Mouse (Mus musculus): ENCODE measurements around the gene Rrp15. TPM values are rescaled to one million over a fixed set of nuclear protein-coding genes. Genes with fewer than 3 reads are reported as not detected.
A peak's percentile ranks its signal among the peaks of the same experiment; 100 is the strongest.
"Not testable (repeated sequence)": the region's sequence is repeated elsewhere in the genome, so short reads cannot be mapped to it uniquely, and the experiment has no call there.

The Rrp15 gene
- polyA plus RNA-seq (2015; fragmentation: Nextera tagmentation; extraction: Ambion mirVana): 29.8 and 40.3 TPM in 2 replicates

- Histone ChIP-seq H3K27ac (replicated peaks) (peak within 1 kb of the TSS; percentile 89), H3K9me3 (replicated peaks) (no peaks in the 10 kb centered on the region), H3K4me3 (replicated peaks) (peak within 1 kb of the TSS; percentile 76), H3K27me3 (replicated peaks) (no peaks in the 10 kb centered on the region), H3K36me3 (no peaks in the 10 kb centered on the region), H3K4me1 (peaks cover 22% of the 10 kb centered on the region), H3K4me2 (peak within 1 kb of the TSS; percentile 83), H3K9ac (replicated peaks) (peak within 1 kb of the TSS; percentile 80)
- WGBS: 0% methylated on average over 46 of the region's 46 CpGs
- ATAC-seq (ENCODE audit: low FRiP score): peak; percentile 90
These were observed at the start of gene Rrp15 for GRCm38 (mm10) chr1:186748724-186749653. TSS of gene Rrp15 (minus strand) at chr1:186749358.

GRCm38 (mm10) chr1:186797991-186798390 lies 48.8 kb upstream of the Rrp15 start:
- 19% methylated on average over 6 of the region's 6 CpGs for WGBS
- H3K9ac ChIP-seq (replicated peaks): no peak overlapping the region
- no peaks in the 10 kb centered on the region for H3K9me3 ChIP-seq (replicated peaks)
- ATAC-seq (ENCODE audit: low FRiP score): no peak
- no peak overlapping the region for H3K27ac ChIP-seq (replicated peaks)
- no peaks in the 10 kb centered on the region for H3K4me1 ChIP-seq
- H3K4me3 ChIP-seq (replicated peaks): no peak overlapping the region
- no peak overlapping the region for H3K4me2 ChIP-seq
- H3K36me3 ChIP-seq: no peaks in the 10 kb centered on the region
- H3K27me3 ChIP-seq (replicated peaks): no peaks in the 10 kb centered on the region

- 89% methylated on average over 4 of the region's 4 CpGs for WGBS
- ATAC-seq (ENCODE audit: low FRiP score): no peak
- H3K27ac ChIP-seq (replicated peaks): no peak overlapping the region
- H3K4me2 ChIP-seq: no peak overlapping the region
- no peaks in the 10 kb centered on the region for H3K27me3 ChIP-seq (replicated peaks)
- H3K9ac ChIP-seq (replicated peaks): no peak overlapping the region
- H3K4me1 ChIP-seq: no peaks in the 10 kb centered on the region
- no peak overlapping the region for H3K4me3 ChIP-seq (replicated peaks)
- H3K36me3 ChIP-seq: no peaks in the 10 kb centered on the region
- H3K9me3 ChIP-seq (replicated peaks): no peaks in the 10 kb centered on the region
These were observed 36.2 kb upstream of the Rrp15 start for GRCm38 (mm10) chr1:186785359-186785758.

- no peak overlapping the region for H3K27ac ChIP-seq (replicated peaks)
- H3K4me3 ChIP-seq (replicated peaks): no peak overlapping the region
- no peaks in the 10 kb centered on the region for H3K9me3 ChIP-seq (replicated peaks)
- H3K4me1 ChIP-seq: no peaks in the 10 kb centered on the region
- no peak overlapping the region for H3K4me2 ChIP-seq
- no peak overlapping the region for H3K9ac ChIP-seq (replicated peaks)
- 84% methylated on average over 2 of the region's 2 CpGs for WGBS
- no peak for ATAC-seq (ENCODE audit: low FRiP score)
- no peaks in the 10 kb centered on the region for H3K27me3 ChIP-seq (replicated peaks)
- no peaks in the 10 kb centered on the region for H3K36me3 ChIP-seq
These were observed 31.7 kb upstream of the Rrp15 start for GRCm38 (mm10) chr1:186780826-186781225.

- no peak overlapping the region for H3K4me2 ChIP-seq
- H3K4me1 ChIP-seq: no peaks in the 10 kb centered on the region
- no peak overlapping the region for H3K27ac ChIP-seq (replicated peaks)
- no peaks in the 10 kb centered on the region for H3K9me3 ChIP-seq (replicated peaks)
- H3K27me3 ChIP-seq (replicated peaks): no peaks in the 10 kb centered on the region
- 80% methylated on average over 3 of the region's 3 CpGs for WGBS
- H3K4me3 ChIP-seq (replicated peaks): no peak overlapping the region
- H3K9ac ChIP-seq (replicated peaks): no peak overlapping the region
- no peak for ATAC-seq (ENCODE audit: low FRiP score)
- H3K36me3 ChIP-seq: no peaks in the 10 kb centered on the region
These were observed 24.0 kb upstream of the Rrp15 start for GRCm38 (mm10) chr1:186773124-186773523.

- WGBS: 69% methylated on average over 8 of the region's 8 CpGs
- H3K27me3 ChIP-seq (replicated peaks): no peaks in the 10 kb centered on the region
- no peak overlapping the region for H3K4me3 ChIP-seq (replicated peaks)
- no peak overlapping the region for H3K4me2 ChIP-seq
- H3K9me3 ChIP-seq (replicated peaks): no peaks in the 10 kb centered on the region
- no peaks in the 10 kb centered on the region for H3K4me1 ChIP-seq
- H3K36me3 ChIP-seq: no peaks in the 10 kb centered on the region
- no peak overlapping the region for H3K9ac ChIP-seq (replicated peaks)
- ATAC-seq (ENCODE audit: low FRiP score): no peak
- no peak overlapping the region for H3K27ac ChIP-seq (replicated peaks)
These were observed 23.5 kb upstream of the Rrp15 start for GRCm38 (mm10) chr1:186772547-186773077.

- H3K9me3 ChIP-seq (replicated peaks): no peaks in the 10 kb centered on the region
- H3K27ac ChIP-seq (replicated peaks): no peak overlapping the region
- 87% methylated on average over 6 of the region's 6 CpGs for WGBS
- H3K4me2 ChIP-seq: no peak overlapping the region
- no peak overlapping the region for H3K4me3 ChIP-seq (replicated peaks)
- no peaks in the 10 kb centered on the region for H3K36me3 ChIP-seq
- no peak overlapping the region for H3K9ac ChIP-seq (replicated peaks)
- H3K27me3 ChIP-seq (replicated peaks): no peaks in the 10 kb centered on the region
- no peak for ATAC-seq (ENCODE audit: low FRiP score)
- H3K4me1 ChIP-seq: no peaks in the 10 kb centered on the region
These were observed 22.8 kb upstream of the Rrp15 start for GRCm38 (mm10) chr1:186772005-186772404.

GRCm38 (mm10) chr1:186770659-186771058 lies 21.5 kb upstream of the Rrp15 start:
- Histone ChIP-seq H3K4me2 (no peak overlapping the region), H3K27ac (replicated peaks) (no peak overlapping the region), H3K9me3 (replicated peaks) (no peaks in the 10 kb centered on the region), H3K4me1 (no peaks in the 10 kb centered on the region), H3K27me3 (replicated peaks) (no peaks in the 10 kb centered on the region), H3K9ac (replicated peaks) (no peak overlapping the region), H3K4me3 (replicated peaks) (no peak overlapping the region), H3K36me3 (no peaks in the 10 kb centered on the region)
- WGBS: 75% methylated on average over 5 of the region's 5 CpGs
- no peak for ATAC-seq (ENCODE audit: low FRiP score)

GRCm38 (mm10) chr1:186768392-186768791 lies 19.2 kb upstream of the Rrp15 start:
- no peak overlapping the region for H3K4me3 ChIP-seq (replicated peaks)
- no peaks in the 10 kb centered on the region for H3K27me3 ChIP-seq (replicated peaks)
- 80% methylated on average over 1 of the region's 1 CpGs for WGBS
- no peaks in the 10 kb centered on the region for H3K9me3 ChIP-seq (replicated peaks)
- no peak overlapping the region for H3K4me2 ChIP-seq
- no peak overlapping the region for H3K27ac ChIP-seq (replicated peaks)
- ATAC-seq (ENCODE audit: low FRiP score): no peak
- no peak overlapping the region for H3K9ac ChIP-seq (replicated peaks)
- H3K36me3 ChIP-seq: no peaks in the 10 kb centered on the region
- H3K4me1 ChIP-seq: no peaks in the 10 kb centered on the region

GRCm38 (mm10) chr1:186763451-186763850 lies 14.3 kb upstream of the Rrp15 start:
- ATAC-seq (ENCODE audit: low FRiP score); H3K27ac ChIP-seq (replicated peaks); H3K36me3 ChIP-seq; H3K27me3 ChIP-seq (replicated peaks); H3K9ac ChIP-seq (replicated peaks); H3K4me2 ChIP-seq; H3K9me3 ChIP-seq (replicated peaks); H3K4me1 ChIP-seq; H3K4me3 ChIP-seq (replicated peaks): not testable (repeated sequence)
- WGBS: 58% methylated on average over 6 of the region's 6 CpGs

GRCm38 (mm10) chr1:186749675-186750283 lies 621 bp upstream of the Rrp15 start:
- Histone ChIP-seq H3K9me3 (replicated peaks) (no peaks in the 10 kb centered on the region), H3K4me2 (peak overlapping the region; percentile 83), H3K27me3 (replicated peaks) (no peaks in the 10 kb centered on the region), H3K4me1 (peaks cover 22% of the 10 kb centered on the region), H3K27ac (replicated peaks) (peak overlapping the region; percentile 89), H3K36me3 (no peaks in the 10 kb centered on the region), H3K4me3 (replicated peaks) (peak overlapping the region; percentile 76), H3K9ac (replicated peaks) (peak overlapping the region; percentile 80)
- WGBS: 30% methylated on average over 10 of the region's 10 CpGs
- ATAC-seq (ENCODE audit: low FRiP score): peak; percentile 68

- H3K27me3 ChIP-seq (replicated peaks): no peaks in the 10 kb centered on the region
- H3K27ac ChIP-seq (replicated peaks): no peak overlapping the region
- 90% methylated on average over 7 of the region's 7 CpGs for whole genome bisulfite sequencing
- ATAC-seq (ENCODE audit: low FRiP score): no peak
- no peaks in the 10 kb centered on the region for H3K4me1 ChIP-seq
- H3K4me2 ChIP-seq: no peak overlapping the region
- H3K9me3 ChIP-seq (replicated peaks): no peaks in the 10 kb centered on the region
- no peak overlapping the region for H3K4me3 ChIP-seq (replicated peaks)
- H3K36me3 ChIP-seq: peaks cover 37% of the 10 kb centered on the region
- H3K9ac ChIP-seq (replicated peaks): no peak overlapping the region
These were observed 9.3 kb downstream of the Rrp15 start for GRCm38 (mm10) chr1:186739828-186740227.

Measured in neural tube, embryonic 15.5 days (tissue).